Mouse (Mus musculus) activated CD4-positive, CD25-positive, alpha-beta regulatory T cell, adult 4 months (primary cell): ENCODE results near the gene Podxl. TPM values are rescaled to one million over a fixed set of nuclear protein-coding genes. Genes with fewer than 3 reads are reported as not detected.
"Not testable (repeated sequence)": the region's sequence is repeated elsewhere in the genome, so short reads cannot be mapped to it uniquely, and the experiment has no call there.

Experiments
- ATAC-seq: one replicate; pipeline ENCODE4 v1.8.0; 2017
- polyA plus RNA-seq, 2 experiments: library from polyadenylated mRNA; unstranded; fragments of 100-300 nt; shearing (Covaris generic); gene quantifications; one replicate each; pipeline ENCODE4 v1.2.1; 2017

The Podxl gene
- polyA plus RNA-seq, 2 experiments from 2014 or later, result not detected

DNA sequence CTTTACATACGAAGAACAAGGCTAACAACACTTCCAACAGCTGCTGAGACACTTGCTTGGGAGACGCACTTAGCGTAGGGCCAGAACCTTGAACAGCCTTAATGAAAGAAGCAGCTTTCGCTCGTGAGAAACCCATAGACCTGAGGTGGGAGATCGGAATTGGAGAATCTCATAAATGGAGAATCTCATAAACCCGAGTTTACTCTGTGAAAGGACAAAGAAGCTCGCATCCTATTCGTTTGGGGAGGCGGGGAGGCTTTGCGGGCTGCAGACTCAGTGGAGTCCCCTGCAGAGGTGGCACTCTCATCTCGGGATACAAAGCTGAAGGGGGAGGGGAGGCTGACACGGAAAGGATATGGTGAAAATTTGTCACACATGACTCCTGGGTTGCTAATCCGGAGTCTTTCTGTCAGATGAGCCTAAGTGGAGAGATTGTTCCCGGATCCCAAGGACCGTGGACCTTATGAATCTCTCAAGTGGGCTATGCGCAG lies 1.2 kb upstream of the Podxl start:
- no peak for ATAC-seq

DNA sequence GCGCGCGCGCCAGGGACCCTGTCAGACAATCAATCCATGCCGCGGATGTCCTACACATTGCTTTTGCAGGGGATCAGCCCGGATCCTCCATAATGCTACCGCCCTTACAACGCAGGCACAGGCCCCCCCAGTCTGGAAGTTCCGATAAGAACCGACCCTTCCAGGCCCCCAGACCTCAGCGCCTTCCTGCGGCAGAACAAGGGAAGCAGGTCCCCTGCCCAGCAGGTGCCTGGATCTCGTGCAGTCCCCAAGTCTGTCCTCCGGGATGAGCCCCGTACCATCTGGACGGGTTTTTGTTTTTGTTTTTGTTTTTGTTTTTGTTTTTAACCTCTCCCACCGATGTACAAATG lies 376 bp upstream of the Podxl start:
- ATAC-seq, result no peak

DNA sequence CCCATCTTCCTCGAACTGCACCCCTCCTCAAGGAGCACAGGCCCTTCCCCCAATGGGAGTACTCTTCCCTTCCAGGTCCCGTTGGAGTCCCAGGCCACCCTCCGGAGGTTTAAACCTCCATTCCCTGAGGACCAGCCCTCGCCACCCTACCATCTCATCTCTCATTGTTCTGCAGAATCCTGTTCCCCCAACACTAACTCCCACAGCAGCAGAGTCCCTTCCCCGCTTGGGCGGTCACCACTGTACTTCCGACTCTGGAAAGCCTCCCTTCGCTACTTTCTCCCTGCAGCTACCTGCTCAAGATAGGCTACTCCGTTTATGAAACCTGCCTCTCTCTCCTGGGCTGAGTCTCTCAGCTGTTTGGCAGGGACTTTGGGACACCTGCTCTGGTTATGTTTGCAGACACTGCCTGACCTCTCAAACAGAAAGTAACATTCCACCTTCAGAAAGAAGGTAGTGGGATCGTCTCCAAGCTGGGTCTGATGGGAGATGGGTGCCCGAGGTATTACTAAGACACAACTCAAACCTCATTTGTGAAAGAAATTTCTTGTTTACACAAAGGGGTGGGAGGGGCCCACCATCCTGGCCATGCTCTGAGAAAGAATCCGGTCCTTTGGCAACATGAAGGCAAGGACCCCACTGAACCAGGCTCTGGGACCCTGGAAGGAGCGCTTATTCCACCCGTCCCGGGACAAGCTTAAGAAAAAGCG lies 1.3 kb downstream of the Podxl start:
- ATAC-seq, result no peak

DNA sequence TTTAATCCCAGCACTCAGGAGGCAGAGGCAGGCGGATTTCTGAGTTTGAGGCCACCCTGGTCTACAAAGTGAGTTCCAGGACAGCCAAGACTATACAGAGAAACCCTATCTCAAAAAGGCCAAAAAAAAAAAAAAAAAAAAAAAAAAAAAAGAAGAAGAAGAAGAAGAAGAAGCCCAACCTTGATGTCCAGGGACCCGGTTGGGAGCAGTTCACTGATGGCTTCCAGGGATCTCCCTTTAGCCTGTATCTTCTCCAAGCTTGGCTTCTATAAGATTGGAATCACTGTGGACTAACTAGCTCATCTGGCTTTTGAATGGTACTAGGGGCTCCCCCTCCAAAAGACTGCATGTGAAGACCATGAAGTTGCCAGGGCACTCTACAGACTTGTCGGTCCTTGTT lies 1.8 kb downstream of the Podxl start:
- ATAC-seq, result not testable (repeated sequence)

DNA sequence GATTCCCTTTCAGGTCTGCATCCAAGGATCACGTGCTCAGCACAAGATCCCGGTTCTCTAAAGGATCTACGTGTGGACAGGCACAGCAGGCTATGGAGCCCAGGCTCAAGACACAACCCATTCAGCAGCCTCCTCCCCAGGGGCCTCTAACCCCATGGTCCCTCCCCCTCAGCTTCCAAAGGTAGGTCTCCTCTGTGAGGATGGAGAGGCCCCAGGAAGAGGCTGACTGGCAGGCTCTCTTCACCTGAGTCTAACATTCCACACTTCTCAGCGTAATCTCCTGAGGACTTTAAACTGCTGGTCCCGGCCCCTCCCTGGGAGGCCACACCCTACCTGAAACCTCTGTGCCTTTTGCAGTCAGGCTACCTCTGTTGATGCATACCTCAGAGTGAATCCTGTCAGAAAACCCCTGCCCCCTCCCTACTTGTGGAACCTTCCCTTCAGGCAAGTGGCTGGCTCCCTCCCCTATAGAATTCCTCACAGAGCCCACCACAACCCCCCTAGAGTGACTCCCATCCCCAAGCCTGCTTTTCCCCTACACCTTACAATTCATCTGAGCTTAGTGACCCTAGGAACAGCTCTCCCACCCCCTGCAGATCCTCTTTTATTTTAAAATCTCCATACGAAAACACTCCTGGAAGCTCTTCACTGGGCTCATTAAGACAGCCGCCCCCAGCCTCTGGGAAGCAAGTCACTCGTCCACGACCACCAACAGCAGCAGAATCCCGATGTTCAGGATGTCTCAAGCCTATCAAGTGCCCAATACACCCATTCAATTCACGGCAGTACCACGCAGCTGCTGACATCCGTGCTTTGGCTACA lies 3.4 kb downstream of the Podxl start:
- no peak for ATAC-seq

DNA sequence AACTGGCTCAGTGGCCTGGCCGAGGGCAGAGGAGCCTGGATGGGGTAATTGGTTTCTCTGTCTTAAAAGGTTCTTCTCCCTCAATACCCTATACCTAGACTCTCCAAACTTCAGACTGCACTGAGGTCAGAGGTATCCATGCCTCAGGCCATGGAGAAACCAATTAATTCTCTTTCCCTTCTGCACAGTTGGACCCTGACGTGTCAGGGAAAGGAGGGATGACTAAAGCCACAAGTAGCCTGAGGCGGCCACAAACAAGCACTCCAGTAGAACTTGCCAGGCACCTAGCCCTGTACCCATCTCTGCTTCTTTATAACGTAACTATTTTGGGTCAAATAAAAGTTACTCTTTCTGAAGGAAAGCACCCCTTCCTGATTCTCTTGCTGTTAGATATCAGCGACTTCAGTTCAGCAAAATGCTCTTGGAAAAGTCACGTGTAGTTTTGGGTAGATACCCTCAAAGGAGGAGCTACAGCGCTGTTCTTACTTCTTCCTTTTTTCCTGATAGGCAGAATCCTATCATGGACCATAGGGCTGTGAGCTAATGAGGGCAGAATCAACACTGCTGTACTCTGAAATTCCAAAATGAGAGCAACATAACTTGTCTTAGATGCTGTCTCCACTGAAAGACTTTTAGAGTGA lies 7.2 kb downstream of the Podxl start:
- ATAC-seq, result no peak

DNA sequence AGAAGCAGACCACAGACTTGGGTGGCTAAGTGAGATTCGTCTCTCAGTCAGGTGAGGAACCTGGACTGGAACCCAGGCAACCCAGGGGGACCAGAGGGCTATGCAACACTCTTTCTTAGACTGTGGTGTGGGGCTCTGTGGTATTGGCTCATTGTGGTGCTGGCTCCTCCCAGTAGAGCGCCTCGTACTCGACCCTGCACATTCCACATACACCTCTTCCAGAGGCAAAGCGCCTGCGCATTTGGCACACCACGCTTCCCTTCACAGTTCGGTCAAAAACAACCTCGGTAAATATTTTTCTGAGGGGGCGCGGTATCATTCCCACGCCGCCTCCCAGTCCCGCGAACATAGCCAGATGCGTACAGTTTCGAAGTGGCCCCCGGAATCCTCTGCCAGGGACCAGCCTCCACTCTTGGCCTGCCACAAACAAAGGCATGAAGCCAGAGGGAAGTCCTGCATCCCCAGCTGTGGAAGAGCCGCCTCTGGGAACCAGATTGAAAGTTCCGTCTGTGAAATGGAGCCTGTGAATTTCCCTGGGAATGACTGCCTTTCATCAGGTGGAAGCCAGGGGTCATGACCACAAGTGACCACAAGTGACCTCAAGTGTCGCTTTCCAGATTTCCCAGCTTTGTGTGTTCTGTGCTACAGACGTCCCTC lies 12.8 kb downstream of the Podxl start:
- no peak for ATAC-seq

DNA sequence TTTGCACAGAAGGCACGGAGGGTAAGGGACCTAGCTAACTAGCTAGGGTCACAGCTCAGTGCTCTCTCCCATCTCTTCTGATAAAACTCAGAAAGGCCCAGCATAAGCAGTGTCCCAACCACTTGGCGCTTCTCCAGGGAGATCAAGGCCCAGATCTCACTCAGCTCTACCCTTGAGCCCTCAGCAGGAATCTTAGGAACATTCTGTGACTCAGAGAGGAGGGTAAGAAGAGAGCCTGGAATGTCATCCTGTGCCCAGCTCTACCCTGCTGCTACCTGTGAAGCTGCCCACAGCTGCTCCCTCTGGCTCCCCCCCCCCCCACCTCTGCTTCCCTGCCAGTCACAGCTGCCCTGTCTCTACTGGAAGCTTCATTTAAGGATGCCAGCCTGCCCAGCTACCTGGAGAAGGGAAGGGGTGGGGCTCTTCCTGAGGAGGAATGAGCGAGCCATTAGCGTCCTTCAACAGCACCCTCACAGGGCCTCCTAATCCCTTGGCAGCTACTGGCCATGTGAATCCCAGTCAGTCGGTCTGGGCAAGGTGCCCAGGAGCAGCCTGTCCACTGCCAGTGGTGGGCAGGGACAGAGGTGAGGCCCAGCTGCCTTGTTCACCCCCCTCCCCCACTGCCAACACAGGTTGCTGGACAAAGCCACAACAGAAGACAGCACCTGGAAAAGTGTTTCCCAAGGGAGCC lies 14.3 kb downstream of the Podxl start:
- ATAC-seq, result no peak

DNA sequence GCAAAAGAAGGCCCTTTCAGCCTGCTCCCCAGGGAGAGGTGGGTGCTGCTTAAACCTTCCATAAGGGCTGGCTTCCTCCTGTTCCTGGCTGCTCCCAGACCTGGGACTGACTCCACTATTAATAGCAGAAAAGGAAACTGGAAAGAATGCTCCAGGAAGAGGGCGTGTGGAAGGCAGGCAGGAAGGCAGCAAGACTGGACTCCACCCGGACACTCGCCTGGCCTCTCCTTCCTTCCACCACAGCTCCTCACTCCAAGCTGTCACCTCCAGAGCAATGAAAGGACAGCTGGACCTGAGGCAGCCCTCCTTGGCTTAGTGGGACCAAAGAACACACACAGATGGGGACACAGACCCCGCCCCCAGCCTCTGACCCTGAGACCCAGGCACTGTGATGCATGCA lies 19.5 kb downstream of the Podxl start:
- no peak for ATAC-seq

DNA sequence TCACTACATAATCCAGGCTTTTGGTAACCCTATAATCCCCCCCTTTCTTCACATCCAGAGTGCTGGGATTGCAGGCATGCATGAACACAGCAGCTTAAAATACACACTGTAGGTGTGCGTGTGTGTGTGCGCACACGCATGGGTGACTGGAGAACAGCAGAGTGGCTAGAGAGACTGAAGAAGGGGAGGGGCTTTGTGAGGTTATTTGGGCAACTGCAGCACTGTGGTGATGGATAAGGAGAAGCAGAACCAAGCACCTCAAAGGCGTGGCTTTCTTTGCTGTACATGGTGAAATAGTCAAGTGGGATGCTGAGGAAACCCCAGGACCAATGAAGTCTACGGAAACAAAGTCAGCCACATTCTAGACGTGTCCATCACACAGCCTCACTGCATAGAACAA lies 23.8 kb downstream of the Podxl start:
- no peak for ATAC-seq

DNA sequence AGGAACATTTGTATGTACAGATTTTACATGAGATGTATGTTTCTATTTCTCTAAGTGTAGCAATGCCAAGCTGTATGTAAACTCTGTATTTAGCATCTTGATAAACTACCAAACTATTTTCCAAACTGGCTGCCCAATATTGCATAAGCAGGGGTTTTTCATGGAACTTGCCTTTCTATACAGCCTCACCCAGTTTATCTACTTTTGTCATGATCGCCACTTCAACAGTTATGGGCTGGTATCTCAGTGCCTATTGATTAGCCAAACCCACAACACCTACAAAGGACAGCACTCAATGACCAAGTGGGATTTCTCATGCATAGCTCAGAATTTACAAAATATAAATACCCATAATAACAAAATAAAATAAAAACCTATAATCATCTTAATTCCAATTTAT lies 25.7 kb downstream of the Podxl start:
- ATAC-seq, result no peak

DNA sequence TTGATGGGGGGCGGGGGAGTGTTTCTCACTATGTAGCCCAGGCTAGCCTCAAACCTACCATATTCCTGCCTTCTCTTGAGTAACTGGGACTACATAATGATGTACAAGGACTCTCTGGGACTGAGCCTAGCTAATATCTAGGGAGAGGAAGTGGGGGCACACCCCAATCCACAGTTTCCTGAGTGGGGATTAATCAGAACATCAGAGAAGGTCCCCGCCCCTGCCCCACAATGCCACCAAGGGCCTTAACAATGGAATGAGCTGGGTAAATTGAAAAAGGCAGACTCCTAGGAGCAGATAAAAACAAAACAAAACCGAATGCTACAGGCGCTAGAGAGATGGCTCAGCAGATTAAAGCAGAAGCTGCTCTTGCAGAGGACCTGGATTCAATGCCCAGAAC lies 26.6 kb downstream of the Podxl start:
- ATAC-seq, result no peak

DNA sequence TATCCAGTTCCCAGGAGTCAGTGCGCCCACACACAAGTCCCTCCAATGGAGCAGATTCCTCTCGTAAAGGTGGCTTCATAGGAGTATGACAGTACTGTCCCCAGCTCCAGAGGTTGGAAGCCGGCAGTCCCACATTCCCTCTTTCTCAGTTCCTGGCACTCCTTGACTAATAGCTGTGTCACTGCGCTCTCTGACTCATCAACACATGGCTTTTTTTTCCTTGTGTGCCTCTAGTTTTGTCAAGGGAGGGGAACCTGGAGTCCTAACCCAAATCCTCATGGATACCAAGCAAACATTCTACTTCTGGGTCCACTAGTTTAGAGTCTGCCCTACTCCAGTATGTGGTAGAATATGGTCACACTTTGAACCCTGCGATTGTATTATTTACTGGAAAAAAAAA lies 29.1 kb downstream of the Podxl start:
- no peak for ATAC-seq

DNA sequence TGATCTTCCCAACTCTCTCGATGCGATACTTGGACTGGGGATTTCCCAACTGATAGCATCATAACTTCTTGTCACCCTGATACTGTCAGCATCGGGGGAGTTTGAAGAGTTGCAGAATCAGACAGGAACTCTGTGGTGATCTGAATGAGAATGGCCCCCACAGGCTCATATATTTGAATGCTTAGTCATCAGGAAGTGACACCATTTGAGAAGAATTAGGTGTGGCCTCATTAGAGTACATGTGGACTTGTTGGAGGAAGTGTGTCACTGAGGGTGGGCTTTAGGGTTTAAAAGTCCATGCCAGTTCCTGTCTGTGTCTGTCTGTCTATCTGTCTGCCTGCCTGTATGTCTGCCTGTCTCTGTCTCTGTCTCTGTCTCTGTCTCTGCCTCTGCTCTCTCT lies 31.9 kb downstream of the Podxl start:
- no peak for ATAC-seq

DNA sequence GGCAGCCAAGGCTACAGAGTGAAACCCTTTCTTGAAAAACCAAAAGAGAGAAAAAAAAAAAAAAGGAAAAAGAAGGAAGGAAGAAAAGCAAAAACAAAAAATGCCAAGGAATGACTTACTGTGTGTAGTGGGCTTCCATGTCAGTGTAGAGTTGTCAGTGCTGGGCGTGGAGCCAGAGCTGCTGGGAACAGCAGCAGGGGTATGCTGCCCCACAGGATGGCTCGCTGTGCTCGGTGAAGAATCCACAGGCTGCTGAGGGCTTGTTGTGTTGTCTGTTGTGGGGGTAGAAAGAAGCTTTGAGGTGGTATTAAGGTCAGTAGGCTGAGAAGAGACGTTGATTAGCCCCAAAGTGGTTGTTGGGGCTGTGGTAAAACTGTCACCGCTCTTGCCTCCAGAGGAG lies 35.4 kb downstream of the Podxl start:
- no peak for ATAC-seq

DNA sequence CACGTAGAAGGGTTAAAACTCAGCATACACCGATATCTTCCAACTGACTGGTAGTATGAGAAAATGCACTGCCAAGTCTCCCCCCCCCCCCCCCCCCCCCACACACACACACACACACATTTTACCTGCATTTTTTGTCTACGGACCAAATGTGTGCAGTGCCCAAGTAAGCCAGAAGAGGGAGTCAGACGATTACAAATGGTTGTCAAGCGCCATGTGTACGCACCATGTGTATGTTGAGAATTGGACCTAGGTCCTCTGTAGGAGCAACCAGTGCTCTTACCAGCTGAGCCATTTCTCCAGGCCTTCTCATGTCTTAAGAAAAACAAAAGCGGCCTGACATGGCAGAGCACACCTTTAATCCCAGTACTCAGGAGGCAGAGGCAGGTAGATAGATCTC lies 35.9 kb downstream of the Podxl start:
- ATAC-seq, result no peak

DNA sequence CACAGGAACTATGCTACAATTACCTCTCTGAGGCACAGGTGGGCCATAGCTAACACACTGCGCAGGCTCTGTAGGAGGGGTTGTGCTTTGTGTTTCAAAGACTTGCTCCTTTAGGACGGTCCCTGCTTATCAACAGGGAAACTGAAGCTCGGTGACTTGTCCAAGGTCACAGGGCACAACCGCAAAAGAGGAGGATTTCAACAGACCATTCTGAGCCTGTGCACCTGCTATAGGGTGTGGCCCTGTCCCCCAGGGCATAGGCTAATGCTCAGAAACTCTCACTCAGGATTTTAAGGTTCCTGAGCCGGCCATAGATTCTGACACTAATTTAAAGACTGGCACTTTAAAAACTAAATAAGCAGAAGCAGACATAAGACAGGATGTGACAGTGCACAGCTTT lies 36.9 kb downstream of the Podxl start:
- no peak for ATAC-seq

DNA sequence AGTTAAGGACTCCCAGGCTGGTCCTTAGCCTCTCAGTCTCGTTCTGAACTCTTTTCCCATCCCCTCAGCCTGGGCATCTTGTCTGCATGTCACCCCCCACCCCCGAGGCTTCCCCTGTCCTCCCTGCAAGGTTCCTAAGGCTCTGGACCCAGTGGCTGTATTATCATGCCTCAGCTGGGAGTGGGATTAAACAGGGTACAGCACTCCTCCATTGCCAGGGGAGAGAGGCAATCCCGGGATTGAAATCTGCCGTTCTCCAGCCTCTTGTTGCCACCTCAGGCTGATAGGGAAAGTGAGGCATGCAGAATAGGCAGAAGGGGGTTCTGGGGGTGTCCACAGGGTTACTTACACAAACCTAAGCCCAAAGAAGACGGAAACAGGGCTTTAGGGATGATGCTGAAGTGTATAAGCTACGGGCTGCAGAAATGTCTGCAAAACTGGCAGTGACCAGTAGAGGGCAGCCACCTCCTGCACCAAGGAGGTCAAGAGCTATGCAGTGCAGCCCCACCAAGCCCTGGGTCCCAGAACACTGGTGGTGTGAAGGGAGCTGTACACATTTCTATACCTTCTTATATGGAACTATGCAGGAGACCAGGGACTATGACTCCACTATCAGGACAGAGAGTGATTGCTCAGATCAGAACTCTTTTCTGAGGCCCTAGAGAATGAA lies 38.4 kb downstream of the Podxl start:
- no peak for ATAC-seq

DNA sequence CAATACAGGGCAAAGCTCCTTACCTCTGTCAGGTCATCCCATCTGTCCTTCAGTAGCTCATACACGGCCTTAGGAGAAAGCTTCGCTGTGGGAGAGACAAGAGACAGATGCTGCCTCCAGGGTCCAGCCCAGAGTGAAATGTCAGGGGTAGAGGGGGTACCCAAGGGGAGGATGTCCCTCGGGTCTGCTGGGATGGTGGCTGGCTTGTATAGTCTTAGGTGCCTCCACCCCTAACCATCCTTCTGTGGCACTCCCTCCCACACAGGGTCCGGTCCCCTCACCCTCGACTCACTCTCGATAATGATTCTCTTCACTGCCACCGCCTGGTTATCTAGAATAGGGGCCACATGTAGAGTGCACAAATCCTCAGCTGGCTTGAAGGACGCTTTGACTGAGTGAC lies 39.1 kb downstream of the Podxl start:
- no peak for ATAC-seq

DNA sequence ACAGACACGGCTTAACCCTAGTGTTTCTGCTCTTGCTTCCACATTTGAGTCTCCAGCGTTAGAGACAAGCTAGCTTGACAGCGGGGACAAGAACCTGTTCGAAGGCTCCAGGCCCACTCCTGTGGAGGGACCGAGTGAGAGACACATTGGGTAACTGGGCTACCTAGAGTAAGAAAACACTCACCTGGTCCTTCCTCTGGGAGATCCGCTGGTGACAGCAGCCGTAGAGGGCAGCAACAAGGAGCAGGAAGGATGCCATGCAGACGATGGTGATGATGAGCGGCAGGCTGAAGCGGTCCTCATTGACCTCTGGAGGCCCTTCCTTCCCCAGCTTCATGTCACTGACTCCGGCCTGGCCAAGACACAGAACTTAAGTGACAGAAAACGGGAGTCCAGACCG lies 39.7 kb downstream of the Podxl start:
- ATAC-seq, result no peak

DNA sequence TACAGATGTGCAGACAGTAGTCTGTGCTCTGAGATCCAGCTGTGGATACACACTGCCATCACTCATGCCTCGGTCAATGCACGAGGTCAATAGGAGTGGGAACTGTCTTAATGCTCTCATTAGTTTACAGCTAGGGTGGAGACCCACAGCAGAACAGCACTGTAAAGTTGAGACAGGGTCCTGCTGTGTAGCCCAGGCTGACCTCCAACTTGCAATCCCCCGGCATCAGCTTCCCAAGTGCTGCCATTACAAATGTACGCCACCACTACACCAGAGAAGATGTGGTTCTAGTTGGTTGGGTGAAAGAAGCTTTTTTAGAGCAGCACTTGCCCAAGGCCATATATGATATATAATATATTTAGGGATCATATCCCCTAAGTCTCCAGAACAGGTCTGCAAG lies 40.1 kb downstream of the Podxl start:
- no peak for ATAC-seq

DNA sequence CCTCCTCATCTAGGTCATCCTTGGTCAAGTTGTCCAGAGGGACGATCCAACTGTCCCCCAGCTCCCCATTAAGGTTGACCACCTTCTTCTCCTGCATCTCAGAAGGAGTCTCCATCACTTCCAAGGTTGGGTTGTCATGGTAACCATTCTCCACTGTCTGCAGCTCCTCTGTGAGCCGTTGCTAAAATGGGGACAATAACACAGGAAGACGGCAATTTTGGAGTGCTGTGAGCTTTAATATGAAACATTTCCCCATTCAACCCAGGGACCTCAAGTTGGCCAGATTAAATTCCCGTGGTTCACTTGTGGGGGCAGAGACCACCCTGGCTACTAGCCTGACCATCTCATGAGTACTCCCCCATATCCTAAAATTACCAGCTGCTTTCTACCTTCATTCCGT lies 40.7 kb downstream of the Podxl start:
- ATAC-seq, result no peak
